Mouse (Mus musculus) liver (tissue): ENCODE results near the gene Gse1.

ENCODE experiments used
- DNase-seq: peaks from one replicate; pipeline ENCODE4 v3.0.0-alpha.2; 2020; ENCODE audit warnings: mixed read lengths

The Gse1 gene

DNA sequence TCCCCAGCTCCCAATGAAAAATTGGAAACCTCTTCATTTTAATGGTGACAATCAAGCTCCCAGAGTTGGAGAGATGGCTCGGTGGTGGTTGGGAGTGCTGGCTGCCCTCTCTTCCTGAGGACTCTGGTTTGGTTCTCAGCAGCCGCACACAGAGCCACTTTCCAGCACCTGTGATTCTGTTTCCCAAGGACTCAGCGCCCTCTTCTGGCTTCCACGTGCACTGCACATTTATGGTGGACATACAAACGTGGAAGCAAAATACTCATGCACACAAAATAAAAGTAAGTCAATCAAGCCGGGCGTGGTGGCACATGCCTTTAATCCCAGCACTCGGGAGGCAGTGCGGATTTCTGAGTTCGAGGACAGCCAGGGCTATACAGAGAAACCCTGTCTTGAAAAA is 16.3 kb downstream of the Gse1 start:
- DNase-seq = no peak

DNA sequence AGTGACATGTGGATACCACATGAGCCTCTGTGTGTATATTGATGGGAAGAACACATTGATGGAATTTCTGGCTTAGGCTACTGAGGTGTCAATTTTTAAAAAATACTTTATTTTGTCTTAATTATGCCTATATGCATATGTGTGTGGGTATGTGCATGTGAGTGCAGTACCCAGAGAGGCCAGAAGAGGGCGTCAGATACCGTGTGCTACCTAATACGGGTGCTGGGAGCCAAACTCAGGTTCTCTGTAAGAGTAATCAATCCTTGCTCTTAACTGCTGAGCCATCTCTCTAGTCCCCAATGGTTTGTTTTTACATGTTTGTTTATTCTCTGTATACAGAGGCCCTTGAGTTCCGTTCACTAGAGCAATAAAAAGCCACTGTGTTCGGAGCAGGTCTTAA is 19.4 kb downstream of the Gse1 start:
- DNase-seq = no peak

DNA sequence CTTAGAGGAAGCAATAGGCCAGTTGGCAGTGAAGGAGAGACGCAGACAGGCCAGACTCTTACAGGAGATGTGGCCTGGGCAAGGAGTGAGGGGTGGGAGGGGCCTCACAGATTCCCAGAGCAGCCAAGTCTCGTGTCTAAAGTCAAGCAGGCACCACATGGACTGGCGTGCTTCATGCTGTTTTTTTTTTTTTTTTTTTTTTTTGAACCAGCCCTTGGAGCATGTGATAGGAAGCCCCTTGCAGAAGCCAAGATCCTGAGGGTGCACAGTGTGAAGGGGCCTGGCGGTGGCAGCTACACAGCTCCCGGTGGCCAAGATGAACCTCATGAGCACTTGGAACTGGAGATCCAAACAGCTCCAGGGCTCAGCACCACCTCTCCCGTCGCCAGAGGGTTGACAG is 19.8 kb downstream of the Gse1 start:
- DNase-seq = no peak

DNA sequence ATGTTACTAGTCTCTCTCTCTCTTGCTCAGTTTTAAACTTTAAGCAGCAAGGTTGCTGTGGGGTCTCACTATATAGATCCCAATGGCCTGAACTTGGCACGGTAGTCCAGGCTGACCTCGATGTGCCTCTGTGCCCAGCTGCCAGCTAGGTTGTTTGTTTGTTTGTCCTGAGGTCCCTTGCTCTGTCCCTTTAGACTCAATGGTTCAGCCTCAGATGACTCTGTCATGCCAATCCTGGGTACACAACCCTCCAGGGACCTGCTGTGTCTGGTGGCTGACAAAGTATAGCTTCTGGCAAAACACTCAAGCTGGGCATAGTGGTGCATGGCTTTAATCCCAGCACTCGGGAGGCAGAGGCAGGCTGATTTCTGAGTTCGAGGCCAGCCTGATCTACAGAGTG is 20.2 kb downstream of the Gse1 start:
- no peak for DNase-seq

DNA sequence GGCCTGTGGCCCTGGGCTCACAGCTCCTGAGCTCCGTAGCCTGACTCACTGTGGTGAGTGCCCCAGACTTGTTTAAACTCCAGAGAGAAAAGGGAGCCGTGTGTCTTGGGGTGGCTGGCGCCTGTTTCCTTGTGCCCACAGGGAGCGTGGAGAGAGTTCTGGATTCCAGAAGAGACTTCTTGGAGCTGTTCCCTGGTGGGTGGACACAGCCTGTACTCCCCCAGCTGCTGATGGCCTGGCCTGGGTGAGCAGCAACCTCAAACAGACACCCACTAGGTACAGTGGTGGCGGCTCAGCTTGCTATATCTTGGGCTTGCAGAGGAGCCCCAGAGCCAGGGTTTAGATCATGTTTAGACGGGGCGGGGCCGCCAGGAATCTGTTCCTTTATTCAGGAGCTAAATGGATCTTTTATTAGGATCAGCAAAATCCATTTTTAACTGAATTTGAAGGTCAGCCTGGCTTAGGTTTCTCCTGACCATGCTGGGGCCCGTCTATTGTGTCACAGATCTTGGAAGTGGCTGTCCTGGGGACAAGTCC is 21.6 kb downstream of the Gse1 start:
- no peak for DNase-seq

DNA sequence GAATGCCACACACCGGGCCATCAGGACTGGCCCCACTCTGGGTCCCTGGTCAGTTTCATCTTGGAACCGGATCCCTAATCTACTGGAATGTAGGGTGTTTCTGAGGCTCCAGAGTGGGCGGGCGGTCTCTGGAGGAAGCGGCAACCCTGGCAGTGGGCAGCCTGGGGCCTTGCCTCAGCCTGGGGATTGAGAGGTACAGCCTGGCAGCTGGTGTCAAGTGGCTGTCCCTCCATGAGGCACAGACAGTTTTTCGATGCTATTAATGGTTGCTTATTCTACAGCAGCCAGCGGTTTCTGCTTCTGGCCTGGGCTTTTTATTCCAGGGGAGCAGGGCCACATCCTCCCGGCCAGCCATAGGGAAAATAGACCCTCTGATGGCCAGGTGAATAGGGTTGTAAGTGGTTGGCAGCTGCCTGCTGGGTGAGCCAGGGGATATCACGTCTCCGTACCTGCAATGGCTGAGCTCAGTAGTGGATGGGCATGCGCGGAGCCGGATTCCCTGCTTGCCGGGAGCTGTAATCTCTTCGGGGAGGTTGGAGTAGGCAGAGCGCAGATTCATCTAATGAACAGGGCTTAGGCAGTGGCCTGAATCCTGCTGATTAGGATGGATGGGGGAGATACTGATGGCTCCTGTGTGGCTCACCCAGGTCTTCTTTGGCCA is 22.6 kb downstream of the Gse1 start:
- no peak for DNase-seq

DNA sequence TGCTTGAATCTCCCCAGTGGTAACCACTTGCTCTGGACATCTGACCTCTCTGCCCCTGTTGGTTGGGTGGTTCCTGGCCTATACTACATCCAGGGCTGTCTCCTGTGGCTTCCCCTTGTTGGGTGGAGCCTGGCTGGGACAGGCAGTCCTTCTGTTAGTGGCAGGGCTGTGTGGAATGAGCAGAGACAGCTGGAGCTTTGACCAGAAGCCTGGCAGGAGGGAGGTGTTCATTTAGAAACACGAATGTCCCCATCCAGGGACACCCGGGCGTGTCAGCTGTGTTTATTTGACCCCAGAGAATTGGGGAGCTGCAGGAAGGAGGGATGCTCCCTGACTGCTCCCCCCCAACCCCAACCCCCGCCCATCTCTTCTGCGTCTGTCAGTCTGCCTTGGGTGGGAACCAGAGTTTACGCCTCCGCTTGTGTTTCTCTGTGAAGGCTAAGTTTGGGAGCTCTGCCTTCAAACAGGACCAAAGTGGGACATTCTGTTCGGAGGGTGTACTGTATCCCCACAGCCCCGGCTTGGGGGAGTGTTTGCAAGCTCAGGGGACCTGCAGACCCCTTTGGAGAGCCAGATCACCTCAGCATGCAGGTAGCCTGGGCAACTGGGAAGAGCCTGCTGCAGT is 23.3 kb downstream of the Gse1 start:
- DNase-seq = no peak

DNA sequence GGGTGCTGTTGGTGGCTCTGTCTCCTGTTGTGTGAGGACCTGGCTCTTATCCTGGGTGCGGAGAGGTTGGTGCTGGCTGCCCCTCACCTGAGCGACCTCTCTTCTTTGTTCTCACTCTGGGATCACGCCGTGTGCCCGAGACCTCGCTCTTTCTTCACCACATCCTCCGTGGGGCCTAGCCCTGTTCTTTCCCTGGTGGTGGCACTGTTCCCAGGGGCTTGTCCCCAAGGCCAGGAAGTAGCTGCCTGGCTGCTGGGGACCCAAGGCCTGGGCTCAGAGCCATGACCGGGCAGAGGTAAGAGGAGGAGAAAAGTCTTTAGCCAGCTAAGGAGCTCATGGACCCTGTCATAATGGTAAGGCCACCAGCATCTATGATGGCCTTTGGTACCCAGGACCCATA is 25.4 kb downstream of the Gse1 start:
- no peak for DNase-seq

DNA sequence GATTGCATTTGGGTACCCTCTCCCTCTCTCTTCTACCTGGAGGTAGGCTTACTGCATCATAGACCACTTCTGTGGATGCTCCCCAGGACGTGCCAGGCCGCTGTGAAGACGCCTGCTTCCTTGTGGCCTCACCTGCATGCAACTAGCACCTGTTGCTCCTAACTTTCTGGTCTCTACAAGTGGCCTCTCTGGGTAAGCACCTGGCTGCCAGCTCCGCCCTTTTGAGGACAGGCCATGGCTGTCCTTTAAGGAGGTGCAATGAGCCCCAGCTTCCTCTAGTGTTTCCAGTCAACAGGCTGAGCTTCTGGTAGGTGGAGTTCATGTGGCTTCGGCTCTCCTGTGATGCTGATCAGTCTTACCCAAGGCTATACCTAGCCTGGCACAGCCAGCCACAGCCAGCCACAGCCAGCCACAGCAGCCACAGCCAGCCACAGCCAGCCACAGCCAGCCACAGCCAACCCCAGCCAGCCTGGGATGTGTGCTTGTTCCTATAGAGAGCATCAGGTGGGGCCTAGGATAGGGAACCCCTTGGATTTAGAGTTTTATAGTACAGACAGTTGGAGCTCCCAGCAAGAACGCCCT is 27.2 kb downstream of the Gse1 start:
- DNase-seq = no peak

DNA sequence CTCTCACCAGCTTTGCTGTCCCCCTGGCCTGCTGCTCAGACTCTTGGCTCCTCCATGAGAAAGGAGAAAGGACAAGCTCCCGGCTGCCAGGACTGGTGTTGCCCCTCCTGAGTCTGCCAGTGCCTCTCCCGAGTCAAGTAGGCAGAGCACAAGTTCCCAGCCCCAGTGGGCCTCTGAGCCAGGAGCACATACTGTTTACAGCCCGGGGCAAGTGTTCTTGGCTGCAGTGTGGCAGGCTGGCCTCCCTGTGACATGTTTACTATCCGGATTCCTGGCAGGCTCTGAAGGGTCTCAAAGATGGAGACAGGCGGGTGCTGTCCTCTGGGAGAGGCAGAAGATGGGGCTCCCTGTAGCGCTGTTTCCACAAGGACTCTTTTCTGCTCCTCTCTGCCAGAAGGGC is 28.7 kb downstream of the Gse1 start:
- DNase-seq = no peak

DNA sequence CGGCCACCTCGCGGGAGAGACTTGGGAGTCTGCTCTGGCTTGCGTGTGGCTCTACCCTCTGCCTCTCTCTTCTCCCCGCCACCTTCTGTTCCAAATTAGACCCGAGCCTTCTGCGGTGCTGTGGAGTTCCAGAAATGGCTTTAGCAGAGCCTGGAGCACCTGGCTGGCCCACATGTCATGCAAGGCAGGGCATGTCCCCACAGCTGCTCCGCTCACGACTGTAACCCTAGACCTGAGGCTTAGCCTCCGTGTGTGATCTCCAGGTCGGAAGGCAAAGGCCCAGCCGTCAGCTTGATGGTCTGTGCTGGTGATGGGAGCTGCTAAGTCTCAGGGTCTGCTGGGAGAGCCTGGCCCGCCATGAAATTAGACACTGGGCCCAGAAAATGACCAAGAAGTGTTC is 30.9 kb downstream of the Gse1 start:
- DNase-seq = no peak

DNA sequence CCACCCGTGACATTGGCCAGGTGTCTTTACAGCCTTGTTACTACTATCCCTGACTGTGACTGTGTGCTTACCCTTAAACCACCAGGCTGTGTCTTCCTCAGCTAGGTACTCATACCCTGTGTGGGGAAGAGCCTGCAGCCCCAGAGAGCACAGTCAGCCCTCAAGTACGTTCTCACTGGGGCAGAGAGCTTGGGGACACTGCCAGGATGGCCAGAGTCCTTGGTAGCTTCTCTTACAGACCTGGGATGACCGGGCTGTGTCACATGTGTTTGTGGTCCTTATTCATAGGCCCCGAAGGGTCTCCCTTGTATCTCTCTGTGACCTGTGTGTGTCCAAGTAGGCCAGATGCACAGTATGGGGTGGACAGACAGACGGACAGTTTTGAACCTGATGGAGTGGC is 32.4 kb downstream of the Gse1 start:
- DNase-seq = no peak

DNA sequence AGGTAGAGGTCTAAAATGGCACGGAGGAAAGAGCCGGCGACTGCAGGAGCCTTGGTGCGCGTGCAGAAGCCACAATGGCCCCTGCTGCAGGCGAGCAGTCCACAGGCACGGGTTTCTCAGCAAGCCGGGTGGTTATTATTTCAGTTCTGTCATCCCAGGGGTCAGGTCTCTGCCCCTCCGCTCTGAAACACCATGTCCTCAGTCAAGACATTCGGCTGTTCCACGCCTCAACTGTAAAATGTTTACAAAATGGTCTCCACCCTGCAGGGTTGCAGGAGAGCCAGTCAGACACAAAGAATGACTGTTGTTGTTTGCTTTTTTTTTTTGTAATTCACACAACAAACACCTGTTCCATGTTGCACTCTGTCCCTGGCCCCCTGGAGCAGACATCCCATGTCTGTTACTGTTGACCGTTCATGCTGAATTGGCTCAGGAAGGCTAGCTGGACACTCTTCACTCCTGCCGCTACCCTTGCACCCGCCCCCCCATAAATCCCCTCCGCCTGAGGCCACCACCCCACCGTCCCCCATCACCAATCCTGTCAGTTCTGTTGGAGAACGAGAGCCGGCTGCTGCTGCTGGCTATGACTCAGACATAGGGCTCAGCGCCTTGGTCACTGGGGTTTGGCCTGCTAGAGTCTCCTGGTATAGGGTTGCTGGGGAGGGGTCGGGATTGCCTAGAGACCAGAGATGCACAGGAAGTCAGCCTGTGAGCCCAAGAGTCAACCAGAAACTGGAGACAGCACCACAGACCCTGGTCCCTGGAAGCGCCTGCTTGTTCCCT is 33.3 kb downstream of the Gse1 start:
- DNase-seq = no peak

DNA sequence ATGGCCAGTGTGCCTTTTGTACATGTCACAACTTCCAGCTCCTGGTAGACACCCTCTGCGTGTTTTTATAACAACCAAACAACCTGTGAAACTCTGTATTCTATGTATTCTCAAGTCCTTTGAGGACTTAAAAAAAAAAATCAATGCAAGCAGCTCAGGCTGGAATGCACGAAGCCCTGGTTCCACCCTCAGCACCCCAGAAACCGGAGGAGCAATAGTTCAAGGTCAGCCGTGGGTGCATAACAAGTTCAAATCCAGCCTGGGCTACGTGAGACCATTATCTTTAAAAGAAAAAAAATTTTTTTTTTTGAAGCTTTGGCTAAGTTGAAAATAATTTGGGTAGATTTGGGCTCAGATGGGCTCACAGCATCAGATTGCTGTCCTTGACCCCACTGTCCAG is 35.6 kb downstream of the Gse1 start:
- DNase-seq = no peak

DNA sequence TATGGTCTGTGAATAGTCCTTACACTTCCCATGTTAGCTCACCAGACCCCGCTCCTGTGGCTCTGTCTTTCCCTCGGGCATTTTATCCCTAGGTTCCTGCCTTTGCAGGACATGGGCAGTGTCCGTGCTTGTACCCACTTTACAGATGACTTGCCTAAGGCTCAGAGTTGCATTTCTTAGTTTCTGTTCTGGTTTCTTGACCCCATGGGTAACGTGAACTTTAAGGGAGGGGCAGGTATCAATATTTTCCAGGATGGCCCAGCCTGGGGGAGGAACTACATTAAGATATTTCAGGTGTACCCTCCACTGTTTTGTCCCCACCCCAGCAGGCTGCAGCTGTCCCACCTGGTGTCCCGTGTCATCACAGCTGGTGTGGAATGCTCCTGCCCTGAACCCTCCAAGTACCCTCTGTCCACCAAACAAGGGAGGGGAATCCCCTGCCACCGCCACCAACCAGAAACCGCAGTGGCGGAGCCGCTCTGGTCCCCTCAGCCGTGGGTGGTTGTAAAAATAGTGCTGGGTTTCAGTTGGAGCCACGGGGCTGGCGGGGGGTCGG is 36.2 kb downstream of the Gse1 start:
- no peak for DNase-seq

DNA sequence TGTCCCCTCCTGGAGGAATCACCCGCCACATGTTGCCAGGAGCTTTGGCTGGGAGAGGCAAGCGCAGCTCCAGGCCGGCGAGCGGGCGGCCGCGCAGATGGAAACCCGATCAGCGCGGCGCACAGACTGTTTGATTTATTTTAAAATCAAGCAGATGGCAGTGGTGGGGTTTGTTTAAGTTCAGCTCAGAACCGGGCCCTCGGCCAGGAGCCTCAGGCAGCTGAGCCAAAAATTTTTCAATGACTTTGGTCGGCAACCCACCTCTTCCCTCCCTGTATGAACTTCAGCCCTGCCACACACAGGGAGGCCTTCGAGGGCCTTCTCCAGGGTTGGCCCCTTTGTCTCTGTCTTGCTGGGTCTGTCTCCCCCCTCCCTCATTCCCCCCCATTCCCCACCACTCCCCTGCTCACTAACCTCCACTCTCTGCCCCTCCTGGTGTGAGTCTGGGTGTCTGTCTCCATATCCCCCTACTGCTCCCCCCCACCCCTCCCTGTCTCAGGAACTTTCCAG is 36.7 kb downstream of the Gse1 start:
- peak; percentile 51 for DNase-seq

DNA sequence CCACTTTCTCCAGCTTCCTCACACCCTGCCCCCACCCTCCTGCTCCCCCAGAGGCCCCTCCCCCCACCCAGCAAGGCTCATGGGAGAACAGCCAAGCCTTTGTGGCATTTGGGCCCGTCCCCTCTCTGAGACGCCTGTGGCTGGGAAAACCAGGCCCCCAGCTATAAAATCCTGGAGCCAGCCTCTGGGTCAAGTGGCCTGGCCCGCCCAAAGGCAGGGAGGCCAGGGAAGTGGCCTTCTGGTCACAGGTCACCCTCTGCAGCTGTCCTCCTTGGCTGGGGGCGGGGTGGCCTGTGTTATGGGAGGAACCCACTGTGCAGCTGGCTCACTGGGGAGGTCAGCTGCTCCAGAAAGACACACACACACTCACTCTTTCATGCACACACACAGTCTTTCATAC is 37.2 kb downstream of the Gse1 start:
- DNase-seq = peak; percentile 63

DNA sequence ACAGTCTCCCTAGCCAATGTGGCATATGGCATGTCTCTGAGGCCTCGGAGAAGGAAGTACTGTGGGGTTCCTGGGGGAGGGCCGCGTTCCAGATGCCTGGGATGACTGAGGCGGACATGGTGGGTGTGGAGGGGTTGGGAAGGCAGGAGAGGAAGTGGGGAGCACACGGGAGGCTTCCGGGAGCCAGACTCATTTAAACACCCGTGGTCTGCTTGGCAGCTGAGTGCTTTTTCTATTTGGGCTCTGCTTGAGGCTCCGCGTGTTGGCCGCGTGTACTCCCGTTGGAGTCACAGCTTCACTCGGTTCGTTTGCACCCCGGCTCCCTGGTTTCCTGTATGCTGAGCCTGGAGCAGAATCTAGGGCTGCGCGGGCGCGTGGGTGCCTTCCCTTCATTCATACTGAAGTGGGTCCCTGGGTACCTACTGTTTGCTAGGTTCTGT is 40.3 kb downstream of the Gse1 start:
- no peak for DNase-seq

DNA sequence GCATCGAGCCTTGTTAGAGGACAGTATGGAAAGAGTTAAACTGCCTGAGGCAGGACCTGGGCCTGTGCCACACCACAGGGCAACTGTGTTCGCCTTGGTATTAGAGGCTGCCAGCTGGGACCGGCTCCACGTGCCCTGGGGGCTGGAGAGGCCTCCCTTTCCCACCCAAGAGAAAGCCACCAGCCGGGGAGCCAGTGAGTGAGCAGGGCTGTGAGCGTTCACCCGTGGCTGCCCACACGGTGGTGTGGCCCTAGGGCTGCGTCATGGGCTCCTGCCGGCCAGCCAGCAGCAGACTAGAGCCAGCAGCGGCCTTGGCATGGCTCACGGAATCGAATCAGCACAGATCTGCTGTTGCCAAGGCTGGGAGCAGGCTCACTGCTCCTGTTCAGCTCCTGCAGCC is 42.2 kb downstream of the Gse1 start:
- DNase-seq = no peak

DNA sequence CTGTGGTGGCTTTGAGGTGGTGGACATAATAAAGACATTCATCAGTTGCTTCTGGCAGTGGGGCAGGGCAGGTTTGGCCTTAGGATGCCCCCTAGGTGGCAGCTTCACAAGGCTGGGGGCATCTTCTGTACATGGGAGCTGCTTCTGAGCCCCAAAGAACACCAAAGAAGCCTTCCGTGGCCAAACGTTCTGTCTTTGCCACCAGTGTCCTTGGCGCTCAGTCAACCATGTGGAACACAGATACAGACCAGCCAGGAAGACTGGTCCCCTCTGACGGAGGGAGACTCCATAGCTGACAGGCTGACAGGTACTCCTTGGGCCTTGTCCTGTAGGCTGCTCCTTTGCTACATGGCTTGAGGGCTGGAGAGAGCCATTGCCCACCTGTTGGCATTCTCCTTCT is 45.2 kb downstream of the Gse1 start:
- DNase-seq = no peak

DNA sequence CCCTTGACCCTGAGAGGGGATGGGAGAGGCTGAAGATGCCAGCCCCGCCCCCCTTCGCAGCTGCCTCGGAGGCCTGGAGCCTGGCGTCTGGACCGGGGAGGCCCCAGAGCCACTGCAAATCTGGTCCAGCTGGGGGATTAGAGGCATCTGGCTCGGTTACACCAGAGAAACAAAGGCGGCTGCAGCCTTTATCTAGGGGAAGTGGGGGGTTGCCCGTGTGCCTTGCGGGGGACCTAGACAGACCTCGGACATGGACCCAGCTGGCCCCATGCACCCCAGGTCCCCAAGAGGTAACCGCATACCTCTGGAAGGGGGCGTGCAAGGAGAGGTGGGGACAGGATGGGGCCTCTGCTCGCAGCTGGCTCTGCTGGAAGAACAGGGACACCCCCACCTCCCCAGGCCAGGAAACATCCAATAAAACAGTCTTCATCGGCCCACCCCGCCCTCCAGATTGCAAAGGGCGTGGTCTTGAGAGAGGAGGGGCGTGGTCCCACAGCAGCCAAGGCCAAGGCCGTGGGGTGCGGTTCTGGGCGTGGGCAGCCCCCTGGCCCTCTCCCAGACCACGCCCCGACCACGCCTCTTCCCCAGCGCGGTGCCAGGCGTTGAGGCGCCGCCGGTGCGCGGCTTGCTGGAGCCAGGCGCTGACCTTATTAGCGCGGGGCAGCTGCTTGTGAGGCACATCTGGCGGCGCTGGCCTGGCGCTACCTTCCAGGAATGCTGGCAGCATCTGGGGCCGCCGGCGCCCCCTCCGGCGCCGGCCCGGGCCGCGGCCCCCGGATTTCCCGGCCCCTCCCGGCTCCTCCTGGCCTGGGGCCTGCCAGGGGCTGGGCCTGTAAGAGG is 48.0 kb downstream of the Gse1 start:
- DNase-seq = peak; percentile 95

DNA sequence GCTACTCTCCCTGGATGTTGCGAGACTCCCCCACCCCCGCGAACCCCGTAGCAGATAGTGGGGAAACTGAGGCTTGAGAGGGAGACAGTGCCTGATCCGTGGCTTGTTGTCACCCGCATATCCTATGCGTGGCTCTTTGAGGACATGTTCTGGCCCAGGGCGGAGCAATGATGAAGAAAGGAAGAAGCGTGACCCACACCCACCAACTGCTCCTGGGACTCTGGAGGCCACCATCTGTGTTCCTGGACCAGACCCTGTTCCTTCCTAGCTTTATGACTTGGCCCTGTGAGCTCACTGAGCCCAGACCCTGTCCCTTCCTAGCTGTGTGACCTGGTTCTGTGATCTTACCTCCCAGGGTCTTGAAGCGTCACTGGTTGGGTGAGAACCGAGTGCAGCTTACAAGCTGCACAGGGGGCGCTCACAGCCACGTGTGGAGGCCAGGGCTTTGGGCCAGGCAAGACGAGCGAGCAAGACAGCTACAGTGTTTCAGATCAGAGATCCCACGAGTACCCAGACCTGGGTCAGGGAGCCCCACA is 48.7 kb downstream of the Gse1 start:
- peak; percentile 58 for DNase-seq
